Mouse (Mus musculus) stomach, postnatal 0 days (tissue): ENCODE data around the gene 4931406P16Rik. TPM values are rescaled to one million over a fixed set of nuclear protein-coding genes. Genes with fewer than 3 reads are reported as not detected.
"Not testable (repeated sequence)": the region's sequence is repeated elsewhere in the genome, so short reads cannot be mapped to it uniquely, and the experiment has no call there.

Source experiments
- ATAC-seq: fragments of 200-750 bp; cut with Nextera tagmentation; 2 replicates; pipeline ENCODE4 v1.8.0; 2017; ENCODE audit not compliant: low FRiP score, low TSS enrichment
- DNase-seq: peaks from one replicate; pipeline ENCODE4 v3.0.0-alpha.2; 2016; ENCODE audit warnings: low spot score
- H3K27ac ChIP-seq: fragments of 300-500 bp; sonication (generic); replicated peaks from 2 replicates; pipeline ENCODE4 v1.5.1; 2014; ENCODE audit warnings: mild to moderate bottlenecking, control low read depth
- H3K27me3 ChIP-seq: fragments of 300-500 bp; sonication (generic); 2 replicates; pipeline ENCODE4 v1.6.1; 2014; ENCODE audit warnings: low read length; ENCODE audit not compliant: control insufficient read depth, insufficient read depth
- H3K36me3 ChIP-seq: fragments of 300-500 bp; sonication (generic); 2 replicates; pipeline ENCODE4 v1.6.1; 2014; ENCODE audit warnings: low read length, mixed read lengths; ENCODE audit not compliant: control insufficient read depth, insufficient read depth
- H3K4me1 ChIP-seq: fragments of 300-500 bp; sonication (generic); replicated peaks from 2 replicates; pipeline ENCODE4 v1.6.1; 2014; ENCODE audit warnings: antibody characterized with exemption; ENCODE audit not compliant: control insufficient read depth, insufficient read depth
- H3K4me2 ChIP-seq: fragments of 300-500 bp; sonication (generic); replicated peaks from 2 replicates; pipeline ENCODE4 v1.6.1; 2014; ENCODE audit warnings: low read depth, mild to moderate bottlenecking, control low read depth, moderate library complexity
- H3K4me3 ChIP-seq: fragments of 300-500 bp; sonication (generic); 2 replicates; pipeline ENCODE4 v1.5.1; 2014; ENCODE audit warnings: low read depth, low read length, control low read depth
- H3K9ac ChIP-seq: fragments of 300-500 bp; sonication (generic); 2 replicates; pipeline ENCODE4 v1.6.1; 2014; ENCODE audit warnings: mild to moderate bottlenecking, low read length, control low read depth, mixed read lengths
- H3K9me3 ChIP-seq: fragments of 300-500 bp; sonication (generic); 2 replicates; pipeline ENCODE4 v1.6.1; 2016; ENCODE audit warnings: low read length; ENCODE audit not compliant: control insufficient read depth
- CTCF ChIP-seq: IDR thresholded peaks from 2 replicates; pipeline ENCODE4 v1.5.1; 2016; ENCODE audit warnings: antibody characterized with exemption, low read depth, mild to moderate bottlenecking, moderate library complexity
- EP300 ChIP-seq: optimal IDR thresholded peaks from 2 replicates; pipeline ENCODE3; 2016; ENCODE audit warnings: antibody characterized with exemption
- WGBS: fragments of 180-500 bp; shearing (Covaris S2); extraction: QIAGEN DNeasy Blood & Tissue Kit; methylation state at CpG from one replicate; pipeline ENCODE4 v1.1.7; 2014; 5-methylcytosine and 5-hydroxymethylcytosine counted together
- polyA plus RNA-seq: library from polyadenylated mRNA; unstranded; fragments of >200 nt; fragmentation: Nextera tagmentation; extraction: Ambion mirVana; gene quantifications from 2 replicates; pipeline ENCODE4 v1.2.1, GENCODE M21; 2015

Gene 4931406P16Rik
- polyA plus RNA-seq, 1 experiment from 2014 or later = 16.1 TPM

DNA sequence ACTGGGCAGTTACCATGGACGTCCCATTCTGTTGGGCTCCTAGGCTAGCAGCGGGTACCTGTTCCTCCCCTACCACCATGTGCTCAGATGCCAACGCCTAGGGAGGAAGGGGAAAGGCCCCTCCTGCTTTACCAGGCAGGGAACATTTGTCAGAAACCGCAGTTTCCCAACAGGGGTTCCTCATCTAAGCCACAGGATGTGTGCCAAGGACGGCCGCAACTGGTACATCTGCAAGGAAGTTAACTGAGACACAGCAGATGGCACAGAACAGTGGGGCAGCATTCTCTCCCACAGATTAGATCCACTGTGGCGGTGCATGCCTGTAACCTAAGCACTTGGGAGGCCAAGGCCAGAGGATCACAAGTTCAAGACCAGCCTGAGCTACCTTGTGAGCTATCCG lies 98.7 kb downstream of the 4931406P16Rik start:
- DNase-seq (no peak), ATAC-seq (no peak)
- 94% methylated on average over 8 of the region's 8 CpGs for WGBS
- H3K9me3 ChIP-seq = no peaks in the 10 kb centered on the region
- H3K9ac ChIP-seq = no peak overlapping the region
- H3K27ac ChIP-seq = no peak overlapping the region
- TF ChIP-seq EP300 (no peak), CTCF (no peak)
- H3K36me3 ChIP-seq = peaks cover 35% of the 10 kb centered on the region
- no peaks in the 10 kb centered on the region for H3K4me1 ChIP-seq
- H3K4me2 ChIP-seq = no peak overlapping the region
- H3K27me3 ChIP-seq = no peaks in the 10 kb centered on the region
- H3K4me3 ChIP-seq = no peak overlapping the region

DNA sequence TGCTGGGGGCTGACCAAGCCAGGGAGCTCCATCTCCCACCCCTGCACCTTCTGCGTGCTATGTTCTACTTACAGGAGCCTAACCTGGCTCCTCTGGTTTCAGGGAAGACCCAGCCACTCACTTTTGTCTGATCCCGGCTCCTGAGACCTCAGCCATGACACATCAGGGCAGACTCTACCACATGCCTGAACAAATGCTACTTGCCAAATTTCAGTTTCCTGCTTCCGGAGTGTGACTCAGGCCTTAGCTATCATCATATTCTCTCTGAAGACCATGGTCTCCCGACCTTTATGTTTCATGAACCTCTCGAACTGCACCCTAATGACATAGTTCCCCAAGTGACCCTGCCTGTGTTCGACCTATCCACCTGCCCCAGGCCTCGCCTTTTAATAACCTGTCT lies 100.1 kb downstream of the 4931406P16Rik start:
- Histone ChIP-seq H3K4me1 (no peaks in the 10 kb centered on the region), H3K27me3 (no peaks in the 10 kb centered on the region), H3K4me2 (no peak overlapping the region), H3K4me3 (no peak overlapping the region), H3K9ac (no peak overlapping the region), H3K36me3 (peaks cover 43% of the 10 kb centered on the region), H3K27ac (no peak overlapping the region), H3K9me3 (no peaks in the 10 kb centered on the region)
- no peak for DNase-seq
- TF ChIP-seq CTCF (no peak), EP300 (no peak)
- 71% methylated on average over 7 of the region's 7 CpGs for WGBS
- ATAC-seq = peak; percentile 22; the same call in 1 of the 2 replicates

DNA sequence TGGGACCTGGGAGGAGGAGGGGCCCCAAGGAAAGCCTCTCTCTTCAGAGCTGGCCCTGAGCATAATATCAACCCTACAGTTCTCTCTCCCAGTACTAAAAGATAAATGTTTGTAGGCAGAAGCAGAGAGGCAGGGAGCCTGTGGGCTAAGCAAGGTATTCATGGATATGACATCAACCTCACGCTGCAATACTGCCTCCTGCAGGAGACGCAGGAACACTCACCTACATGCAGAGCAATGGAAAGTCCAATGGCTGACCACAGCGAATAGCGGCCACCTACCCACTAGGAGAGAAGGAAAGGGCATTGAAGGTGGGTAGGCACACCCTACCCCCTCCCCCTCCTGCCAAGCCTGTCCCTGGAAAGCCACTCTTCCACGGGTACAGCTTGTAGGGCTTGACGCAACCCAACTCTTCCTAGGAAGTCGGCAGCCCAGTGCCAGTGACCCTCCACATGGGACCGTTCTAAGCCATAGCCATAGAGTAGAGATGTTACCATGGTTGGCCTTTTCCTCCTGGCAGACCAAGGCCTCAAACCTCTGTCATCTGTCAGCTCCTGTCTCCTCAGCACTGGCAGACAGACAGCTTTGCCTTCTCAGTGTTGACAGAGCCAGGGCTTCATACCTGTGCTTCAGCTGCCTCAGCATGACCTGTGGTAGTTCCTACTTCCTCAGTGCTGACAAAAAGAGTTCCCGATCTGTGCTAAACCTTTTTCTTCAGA lies 105.2 kb downstream of the 4931406P16Rik start:
- TF ChIP-seq CTCF (peak; percentile 58), EP300 (no peak)
- WGBS = 90% methylated on average over 9 of the region's 9 CpGs
- no peaks in the 10 kb centered on the region for H3K27me3 ChIP-seq

DNA sequence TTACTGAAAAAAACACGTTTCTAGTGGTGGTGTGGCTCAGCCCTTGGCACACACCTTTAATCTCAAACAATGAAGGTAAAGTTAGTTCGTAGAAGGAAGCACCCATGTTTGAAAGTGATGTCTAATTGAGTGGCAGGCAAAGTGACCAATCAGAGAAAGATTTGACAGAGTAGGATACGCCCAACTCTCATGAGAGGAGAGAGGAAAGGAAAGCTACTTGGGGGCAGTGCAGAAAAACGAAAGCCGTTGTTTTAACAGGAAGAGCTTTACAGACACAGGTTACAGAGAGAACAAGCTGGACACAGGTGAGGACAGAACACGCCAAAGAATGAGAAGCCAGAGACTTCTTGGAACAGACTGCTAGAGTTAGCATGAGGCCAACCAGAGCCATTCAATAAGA lies 107.0 kb downstream of the 4931406P16Rik start:
- no peak overlapping the region for H3K9ac ChIP-seq
- no peaks in the 10 kb centered on the region for H3K27me3 ChIP-seq
- no peak for ATAC-seq
- H3K4me3 ChIP-seq = no peak overlapping the region
- no peaks in the 10 kb centered on the region for H3K9me3 ChIP-seq
- H3K36me3 ChIP-seq = peaks cover 42% of the 10 kb centered on the region
- no peak overlapping the region for H3K4me2 ChIP-seq
- DNase-seq = no peak
- no peak for TF ChIP-seq CTCF
- TF ChIP-seq EP300 = no peak
- no peak overlapping the region for H3K27ac ChIP-seq
- WGBS = 91% methylated on average over 6 of the region's 6 CpGs
- H3K4me1 ChIP-seq = no peaks in the 10 kb centered on the region

More for the DNA sequence above, 105.2 kb downstream of the 4931406P16Rik start:
- Histone ChIP-seq H3K36me3 (peaks cover 53% of the 10 kb centered on the region), H3K4me1 (no peaks in the 10 kb centered on the region), H3K4me2 (no peak overlapping the region), H3K9me3 (no peaks in the 10 kb centered on the region), H3K9ac (no peak overlapping the region), H3K4me3 (no peak overlapping the region), H3K27ac (no peak overlapping the region)
- DNase-seq (peak; percentile 30), ATAC-seq (no peak)

DNA sequence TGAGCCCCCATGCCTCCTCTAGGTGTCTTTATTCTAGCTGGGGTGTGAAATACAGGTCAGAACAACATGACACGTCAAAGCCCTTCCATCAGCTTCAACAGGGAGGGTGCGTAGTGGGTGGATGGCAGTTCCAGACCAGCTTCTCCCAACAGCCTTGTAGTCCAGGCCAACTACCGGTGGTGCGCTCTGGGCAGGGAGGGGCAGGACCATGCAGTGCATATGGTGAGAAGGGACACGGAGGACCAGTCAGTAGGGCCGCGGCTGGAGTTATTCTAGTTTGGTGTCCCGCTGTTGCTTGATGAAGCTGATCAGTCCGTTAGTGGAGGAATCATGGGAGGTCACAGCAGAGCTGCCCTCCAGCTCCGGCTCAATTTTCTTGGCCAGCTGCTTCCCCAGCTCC lies 111.2 kb downstream of the 4931406P16Rik start:
- not testable (repeated sequence) for H3K4me2 ChIP-seq, H3K9ac ChIP-seq, ATAC-seq, H3K27ac ChIP-seq, H3K27me3 ChIP-seq, H3K4me3 ChIP-seq, H3K4me1 ChIP-seq, H3K9me3 ChIP-seq, DNase-seq
- WGBS = 84% methylated on average over 8 of the region's 10 CpGs
- peaks cover 21% of the 10 kb centered on the region for H3K36me3 ChIP-seq

DNA sequence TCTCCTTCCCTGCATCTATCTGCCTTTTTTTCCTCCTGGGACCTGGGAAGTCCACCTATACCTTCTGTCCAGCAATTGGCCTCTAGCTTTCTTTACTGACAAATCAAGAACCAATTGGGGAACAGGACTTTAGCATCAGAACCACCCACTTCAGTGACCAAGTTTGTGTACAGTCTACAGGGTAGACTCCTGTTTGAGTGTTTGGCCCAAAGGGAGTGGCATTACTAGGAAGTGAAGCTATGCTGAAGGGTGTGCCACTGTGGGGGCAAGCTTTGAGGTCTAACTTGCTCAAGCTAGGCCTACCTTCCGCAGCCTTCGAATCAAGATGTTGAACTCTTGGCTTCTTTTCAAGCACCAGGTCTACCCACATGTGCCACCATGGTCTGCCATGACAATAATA lies 112.5 kb downstream of the 4931406P16Rik start:
- H3K4me2 ChIP-seq = no peak overlapping the region
- 100% methylated on average over 2 of the region's 2 CpGs for WGBS
- peaks cover 13% of the 10 kb centered on the region for H3K36me3 ChIP-seq
- ATAC-seq (peak; percentile 82), DNase-seq (peak; percentile 49)
- no peak overlapping the region for H3K9ac ChIP-seq
- H3K27ac ChIP-seq = peak overlapping the region; percentile 24; the same call in 1 of the 2 replicates
- H3K4me3 ChIP-seq = no peak overlapping the region
- TF ChIP-seq CTCF = no peak
- no peak for TF ChIP-seq EP300
- H3K27me3 ChIP-seq = no peaks in the 10 kb centered on the region
- no peaks in the 10 kb centered on the region for H3K9me3 ChIP-seq
- no peaks in the 10 kb centered on the region for H3K4me1 ChIP-seq
